Mouse (Mus musculus) kidney, postnatal 0 days (tissue): ENCODE data around the gene Sox4. TPM values are rescaled to one million over a fixed set of nuclear protein-coding genes. Genes with fewer than 3 reads are reported as not detected.

ENCODE experiments used
- ATAC-seq: fragments of 200-750 bp; cut with Nextera tagmentation; replicated peaks from 2 replicates; pipeline ENCODE4 v1.8.0; 2017; ENCODE audit warnings: low read depth, moderate number of reproducible peaks, moderate TSS enrichment, moderate library complexity; ENCODE audit not compliant: low FRiP score
- DNase-seq: peaks from one replicate; pipeline ENCODE4 v3.0.0-alpha.2; 2016; ENCODE audit warnings: low spot score
- H3K27ac ChIP-seq: fragments of 300-500 bp; sonication (generic); 2 replicates; pipeline ENCODE4 v1.5.1; 2014; ENCODE audit warnings: mild to moderate bottlenecking
- H3K27me3 ChIP-seq: fragments of 300-500 bp; sonication (generic); 2 replicates; pipeline ENCODE4 v1.6.1; 2014; ENCODE audit warnings: low read length, mixed read lengths; ENCODE audit not compliant: insufficient read depth
- H3K36me3 ChIP-seq: fragments of 300-500 bp; sonication (generic); 2 replicates; pipeline ENCODE4 v1.6.1; 2014; ENCODE audit warnings: low read length, mixed read lengths; ENCODE audit not compliant: insufficient read depth
- H3K4me1 ChIP-seq: fragments of 300-500 bp; sonication (generic); replicated peaks from 2 replicates; pipeline ENCODE4 v1.6.1; 2014; ENCODE audit warnings: antibody characterized with exemption, low read length, mixed read lengths; ENCODE audit not compliant: insufficient read depth
- H3K4me2 ChIP-seq: fragments of 300-500 bp; sonication (generic); 2 replicates; pipeline ENCODE4 v1.6.1; 2014; ENCODE audit warnings: mild to moderate bottlenecking, low read length, moderate library complexity, mixed read lengths
- H3K4me3 ChIP-seq: fragments of 300-500 bp; sonication (generic); replicated peaks from 2 replicates; pipeline ENCODE4 v1.5.1; 2014; ENCODE audit warnings: low read depth, low read length
- H3K9ac ChIP-seq: fragments of 300-500 bp; sonication (generic); 2 replicates; pipeline ENCODE4 v1.6.1; 2014; ENCODE audit warnings: low read depth, low read length
- H3K9me3 ChIP-seq: fragments of 300-500 bp; sonication (generic); replicated peaks from 2 replicates; pipeline ENCODE4 v1.6.1; 2016; ENCODE audit warnings: low read length, inconsistent platforms, mixed read lengths
- CTCF ChIP-seq: IDR thresholded peaks from 2 replicates; pipeline ENCODE4 v1.5.1; 2016; ENCODE audit warnings: antibody characterized with exemption, low read depth, mild to moderate bottlenecking, moderate library complexity
- WGBS: fragments of 180-500 bp; shearing (Covaris S2); extraction: QIAGEN DNeasy Blood & Tissue Kit; methylation state at CpG from one replicate; pipeline ENCODE4 v1.1.7; 2014; 5-methylcytosine and 5-hydroxymethylcytosine counted together
- polyA plus RNA-seq: library from polyadenylated mRNA; unstranded; fragments of >200 nt; fragmentation: Nextera tagmentation; extraction: Ambion mirVana; gene quantifications from 2 replicates; pipeline ENCODE4 v1.2.1, GENCODE M21; 2015

Gene Sox4
- polyA plus RNA-seq, 1 experiment from 2014 or later: 60.9 TPM

GRCm38 (mm10) chr13:28917379-28918250 lies 35.9 kb downstream of the Sox4 start:
- H3K9me3 ChIP-seq: no peaks in the 10 kb centered on the region
- 68% methylated on average over 10 of the region's 10 CpGs for WGBS
- no peak for DNase-seq
- H3K4me2 ChIP-seq: no peak overlapping the region
- H3K27me3 ChIP-seq: no peaks in the 10 kb centered on the region
- no peak overlapping the region for H3K9ac ChIP-seq
- H3K27ac ChIP-seq: no peak overlapping the region
- no peak for TF ChIP-seq CTCF
- ATAC-seq: peak; percentile 80
- H3K36me3 ChIP-seq: no peaks in the 10 kb centered on the region
- no peak overlapping the region for H3K4me3 ChIP-seq
- no peaks in the 10 kb centered on the region for H3K4me1 ChIP-seq

GRCm38 (mm10) chr13:28913656-28914055 lies 39.9 kb downstream of the Sox4 start:
- Histone ChIP-seq H3K9ac (no peak overlapping the region), H3K27me3 (no peaks in the 10 kb centered on the region), H3K27ac (no peak overlapping the region), H3K36me3 (no peaks in the 10 kb centered on the region), H3K4me2 (no peak overlapping the region), H3K4me3 (no peak overlapping the region), H3K4me1 (no peaks in the 10 kb centered on the region), H3K9me3 (no peaks in the 10 kb centered on the region)
- DNase-seq: no peak
- 69% methylated on average over 6 of the region's 6 CpGs for WGBS
- ATAC-seq: no peak
- TF ChIP-seq CTCF: no peak

DNA sequence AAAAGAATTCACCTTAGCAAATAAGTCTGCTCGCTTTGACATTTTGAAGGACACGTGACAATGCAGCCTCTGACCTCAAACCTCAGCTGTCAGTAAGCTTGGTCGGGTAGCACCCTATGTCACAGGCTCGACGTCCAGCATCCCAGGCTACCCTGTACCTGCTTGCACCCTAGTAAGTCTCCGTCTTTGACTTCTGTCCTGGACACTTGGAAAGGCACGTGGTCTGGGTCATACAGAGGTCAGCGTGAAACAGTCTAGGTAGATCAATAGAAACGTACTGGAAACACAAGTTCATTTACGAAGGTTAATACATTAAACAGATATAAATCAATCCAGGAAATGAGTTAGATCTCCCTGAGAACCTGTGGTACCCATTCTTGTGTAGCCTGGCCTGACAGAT lies 46.5 kb downstream of the Sox4 start:
- DNase-seq (no peak), ATAC-seq (no peak)
- H3K4me1 ChIP-seq: no peaks in the 10 kb centered on the region
- no peak for TF ChIP-seq CTCF
- no peak overlapping the region for H3K9ac ChIP-seq
- H3K27ac ChIP-seq: no peak overlapping the region
- H3K36me3 ChIP-seq: no peaks in the 10 kb centered on the region
- no peaks in the 10 kb centered on the region for H3K9me3 ChIP-seq
- WGBS: 75% methylated on average over 10 of the region's 10 CpGs
- H3K27me3 ChIP-seq: no peaks in the 10 kb centered on the region
- no peak overlapping the region for H3K4me2 ChIP-seq
- no peak overlapping the region for H3K4me3 ChIP-seq
